Comparison of ENCODE assay signal across 9 mouse cellular contexts in the genomic region with DNA sequence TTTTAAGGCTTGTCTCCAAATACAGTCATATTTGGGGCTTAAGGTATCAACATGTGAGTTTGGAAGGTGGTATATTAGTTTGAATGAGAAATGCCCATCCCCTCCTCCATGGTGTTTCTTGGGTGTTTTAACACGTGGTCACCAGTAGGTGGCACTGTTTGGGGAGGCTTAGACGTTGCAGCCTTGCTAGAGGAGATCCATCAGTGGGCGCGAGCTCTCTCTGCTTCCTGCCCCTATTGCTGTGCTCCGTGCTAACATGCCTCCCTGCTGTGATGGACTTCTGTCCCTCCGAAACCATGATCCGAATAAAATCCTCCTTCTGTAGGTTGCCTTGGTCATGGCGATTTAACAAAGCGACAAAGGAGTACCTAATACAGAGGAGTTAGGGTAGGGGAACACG.
DNase-seq lines count a peak whose midpoint lies in the region; ATAC-seq lines count a peak whose summit lies in the region.
"Had no signal": no experiment of that assay in that cellular context is flagged by ENCODE, and none has a peak within 500 bp of the region (broad histone marks: within the 10 kb centered on the region; RNA-seq: fewer than 3 reads in every experiment).

No protein-coding gene starts in this region.

- intact Hi-C loops in heart, postnatal 36 days (cut with DNase I), result no loop called here

- ATAC-seq in heart, embryonic 12.5 days (ENCODE audit: insufficient number of reproducible peaks, low FRiP score), result no peak

- H3K27ac ChIP-seq in heart, embryonic 12.5 days (ENCODE audit: poor library complexity, severe bottlenecking), result no peak overlapping the region
- H3K27ac ChIP-seq: neural tube, embryonic 12.5 days had no signal

- no peak overlapping the region for H3K9ac ChIP-seq in heart, embryonic 12.5 days
- H3K9ac ChIP-seq: neural tube, embryonic 12.5 days had no signal

- 29% methylated on average over 10 of the region's 10 CpGs for WGBS in heart, embryonic 12.5 days

- no peaks in the 10 kb centered on the region for H3K4me1 ChIP-seq in heart, embryonic 12.5 days (replicated peaks)
- H3K4me1 ChIP-seq: neural tube, embryonic 12.5 days had no signal

- H3K27me3 ChIP-seq in heart, embryonic 12.5 days (replicated peaks), result no peaks in the 10 kb centered on the region
- H3K27me3 ChIP-seq: neural tube, embryonic 12.5 days had no signal

- H3K4me2 ChIP-seq in heart, embryonic 12.5 days, result 0 out of 2 replicates have a peak overlapping the region, but pooled peaks have one; percentile 15
- H3K4me2 ChIP-seq: neural tube, embryonic 12.5 days had no signal

- H3K9me3 ChIP-seq in heart, embryonic 12.5 days (replicated peaks), result no peaks in the 10 kb centered on the region
- H3K9me3 ChIP-seq: neural tube, embryonic 12.5 days had no signal

- no peak overlapping the region for H3K4me3 ChIP-seq in heart, embryonic 12.5 days
- H3K4me3 ChIP-seq: neural tube, embryonic 12.5 days had no signal

- no peaks in the 10 kb centered on the region for H3K36me3 ChIP-seq in heart, embryonic 12.5 days
- H3K36me3 ChIP-seq: neural tube, embryonic 12.5 days had no signal

- DNase-seq in heart, postnatal 36 days, result no peak
- DNase-seq in thymus, postnatal 14 days, result peak; percentile 5
- no peak for DNase-seq in thymus, adult 18-20 months
- peak; percentile 6 for DNase-seq in heart, postnatal 4 days
- no peak for DNase-seq in urinary bladder, postnatal 10 days (ENCODE audit: low spot score)
- no peak for DNase-seq in right cerebral cortex, postnatal 14 days
- DNase-seq in kidney, adult 11 months, result no peak

Comparison
In these comparisons a context has a peak if more than half of its experiments do, and no peak if none do; other contexts are left out.
1. DNase-seq: peak in thymus, postnatal 14 days (single experiment) and heart, postnatal 4 days (single experiment); none in heart, postnatal 36 days (0 of 2), thymus, adult 18-20 months (0 of 2), urinary bladder, postnatal 10 days (single experiment), right cerebral cortex, postnatal 14 days (single experiment) and kidney, adult 11 months (single experiment).